Mouse (Mus musculus) olfactory bulb, adult 2 months (tissue): ENCODE results near the gene Apol9b.

ENCODE experiments used
- CTCF ChIP-seq: fragments of 200-500 bp; IDR thresholded peaks from 2 replicates; pipeline ENCODE4 v1.5.1; 2012; ENCODE audit warnings: low read depth, mild to moderate bottlenecking, low read length, moderate library complexity; ENCODE audit not compliant: insufficient read depth
- POLR2A ChIP-seq: fragments of 200-500 bp; IDR thresholded peaks from 2 replicates; pipeline ENCODE4 v1.6.1; 2012; ENCODE audit warnings: mild to moderate bottlenecking, low read depth, low read length, moderate library complexity; ENCODE audit not compliant: insufficient read depth

DNA sequence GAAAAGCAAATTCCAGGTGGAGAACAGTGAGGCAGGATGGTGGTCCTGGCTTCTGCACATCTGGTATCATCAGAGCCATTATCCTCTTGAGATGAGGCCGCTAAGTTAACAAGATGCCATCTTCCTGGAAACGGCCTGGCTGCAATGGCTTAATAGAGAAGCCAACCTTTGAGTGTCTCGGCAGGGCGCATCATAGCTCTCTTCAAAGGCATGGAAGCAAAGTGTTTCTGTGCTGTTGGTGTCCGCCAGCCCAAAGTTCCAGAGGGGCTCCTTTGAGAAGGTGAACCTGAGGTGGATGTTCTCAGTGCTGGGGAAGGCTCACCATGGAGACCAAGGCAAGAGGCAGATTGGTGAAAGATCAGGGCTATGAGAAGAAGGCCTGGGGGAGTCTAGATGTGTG lies 2.8 kb downstream of the Apol9b start:
- TF ChIP-seq CTCF (no peak), POLR2A (no peak)
